Comparison of ENCODE assay signal across 11 mouse cellular contexts in the genomic region with DNA sequence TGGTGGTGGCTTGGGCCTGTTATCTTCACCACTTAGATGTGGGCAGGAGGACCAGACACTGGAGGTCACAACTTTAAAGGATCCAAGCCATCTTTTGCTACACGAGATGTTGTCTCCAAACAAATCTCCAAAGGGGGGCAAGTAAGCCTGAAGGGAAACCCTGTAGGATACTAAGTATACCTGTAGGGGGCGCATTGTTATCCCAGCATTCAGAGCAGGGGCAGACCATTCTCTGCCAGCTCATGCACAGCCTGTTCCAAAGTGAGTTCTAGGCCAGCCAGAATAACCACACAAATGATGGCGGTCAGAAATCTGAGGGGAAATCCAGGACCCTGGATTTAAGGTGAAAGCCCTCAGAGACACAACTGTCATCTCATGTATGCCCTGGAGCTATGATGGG. TPM values are rescaled to one million over a fixed set of nuclear protein-coding genes. Genes with fewer than 3 reads are reported as not detected.
A peak's percentile ranks its signal among the peaks of the same experiment; 100 is the strongest.
DNase-seq lines count a peak whose midpoint lies in the region; ATAC-seq and TF ChIP-seq lines count a peak whose summit lies in the region.
"Had no signal": no experiment of that assay in that cellular context is flagged by ENCODE, and none has a peak within 500 bp of the region (broad histone marks: within the 10 kb centered on the region; RNA-seq: fewer than 3 reads in every experiment).

No protein-coding gene starts in this region.

- no peak overlapping the region for H3K27ac ChIP-seq in kidney, adult 2 months (ENCODE audit: insufficient read depth, low read depth, low read length)
- H3K27ac ChIP-seq in kidney, embryonic 15.5 days: no peak overlapping the region
- H3K27ac ChIP-seq in liver, embryonic 16.5 days (ENCODE audit: low read length): no peak overlapping the region
- H3K27ac ChIP-seq: forebrain, embryonic 12.5 days; hindbrain, embryonic 15.5 days had no signal

- no peaks in the 10 kb centered on the region for H3K27me3 ChIP-seq in kidney, adult 2 months (replicated peaks; ENCODE audit: control insufficient read depth, insufficient read depth, low read length)
- no peaks in the 10 kb centered on the region for H3K27me3 ChIP-seq in kidney, embryonic 15.5 days
- H3K27me3 ChIP-seq in C2C12 (ENCODE audit: control insufficient read depth, insufficient read depth, insufficient read length): no peaks in the 10 kb centered on the region
- H3K27me3 ChIP-seq in liver, embryonic 16.5 days (ENCODE audit: control insufficient read depth, insufficient read depth, low read depth, low read length): no peaks in the 10 kb centered on the region
- H3K27me3 ChIP-seq: forebrain, embryonic 12.5 days; hindbrain, embryonic 15.5 days had no signal

- H3ac ChIP-seq in C2C12 (ENCODE audit: control insufficient read depth, insufficient read length, low read depth): no peak overlapping the region

- H3K9ac ChIP-seq in kidney, embryonic 15.5 days: no peak overlapping the region
- no peak overlapping the region for H3K9ac ChIP-seq in liver, embryonic 16.5 days (ENCODE audit: low read depth, low read length)
- H3K9ac ChIP-seq: forebrain, embryonic 12.5 days; hindbrain, embryonic 15.5 days had no signal

- no peak overlapping the region for H3K4me2 ChIP-seq in kidney, embryonic 15.5 days
- H3K4me2 ChIP-seq in liver, embryonic 16.5 days (ENCODE audit: low read depth, low read length): no peak overlapping the region
- H3K4me2 ChIP-seq: forebrain, embryonic 12.5 days; hindbrain, embryonic 15.5 days had no signal

- TF ChIP-seq CTCF in kidney, adult 2 months (conservative IDR thresholded peaks at IDR 0.05; ENCODE audit: insufficient read depth, insufficient read length, low read depth, low read length): peak; percentile 51
- TF ChIP-seq CTCF in C2C12 (IDR thresholded peaks at IDR 0.05; ENCODE audit: control insufficient read depth, insufficient read depth, insufficient read length): peak; percentile 2

- no peak for ATAC-seq in kidney, embryonic 15.5 days (replicated peaks; ENCODE audit: low FRiP score)
- peak; percentile 41; the same call in 1 of the 2 replicates for ATAC-seq in liver, embryonic 16.5 days (ENCODE audit: low read depth)

- H3K4me1 ChIP-seq in kidney, adult 2 months (ENCODE audit: control insufficient read depth, insufficient read depth, low read length): peaks cover 7% of the 10 kb centered on the region; the same call in 1 of the 2 replicates
- H3K4me1 ChIP-seq in kidney, embryonic 15.5 days: peaks cover 13% of the 10 kb centered on the region; the same call in 1 of the 2 replicates
- H3K4me1 ChIP-seq in liver, embryonic 16.5 days (ENCODE audit: control insufficient read depth, low read depth, low read length): peaks cover 11% of the 10 kb centered on the region

- no peak for TF ChIP-seq POLR2A in kidney, adult 2 months (IDR thresholded peaks at IDR 0.05; ENCODE audit: low read depth, low read length)

- H3K4me3 ChIP-seq in kidney, adult 2 months (ENCODE audit: insufficient read depth, low read depth, low read length): no peak overlapping the region
- H3K4me3 ChIP-seq in kidney, embryonic 15.5 days (replicated peaks): no peak overlapping the region
- H3K4me3 ChIP-seq in C2C12 (ENCODE audit: insufficient read depth, poor library complexity, severe bottlenecking): no peak overlapping the region
- H3K4me3 ChIP-seq in liver, embryonic 16.5 days (ENCODE audit: low read depth, low read length): no peak overlapping the region
- H3K4me3 ChIP-seq: forebrain, embryonic 12.5 days; hindbrain, embryonic 15.5 days had no signal

- intact Hi-C loops in left cerebral cortex, postnatal 4 days (cut with DNase I): no loop called here

- DNase-seq in kidney, adult 2 months: peak; percentile 38
- DNase-seq in ZHBTc4 (ENCODE audit: low read depth, low spot score): peak; percentile 63
- DNase-seq in urinary bladder, postnatal 14 days (ENCODE audit: low spot score): no peak
- no peak for DNase-seq in ovary, postnatal 14 days (ENCODE audit: low spot score)
- DNase-seq in left cerebral cortex, postnatal 4 days: no peak
- DNase-seq: adrenal gland, postnatal 10 days had no signal

- no peaks in the 10 kb centered on the region for H3K9me3 ChIP-seq in kidney, embryonic 15.5 days (replicated peaks)
- H3K9me3 ChIP-seq in liver, embryonic 16.5 days (replicated peaks; ENCODE audit: control insufficient read depth, low read length): no peaks in the 10 kb centered on the region
- H3K9me3 ChIP-seq: forebrain, embryonic 12.5 days; hindbrain, embryonic 15.5 days had no signal

- 72% methylated on average over 3 of the region's 3 CpGs for WGBS in kidney, adult 2 months
- 75% methylated on average over 3 of the region's 3 CpGs for WGBS in kidney, embryonic 15.5 days
- 50% methylated on average over 3 of the region's 3 CpGs for WGBS in liver, embryonic 16.5 days (ENCODE audit: insufficient replicate concordance)

- peaks cover 26% of the 10 kb centered on the region for H3K79me2 ChIP-seq in C2C12 (ENCODE audit: control insufficient read depth, insufficient read depth)

- H3K79me3 ChIP-seq in C2C12 (ENCODE audit: low read depth): peaks cover 10% of the 10 kb centered on the region

- H3K36me3 ChIP-seq in kidney, adult 2 months (ENCODE audit: control insufficient read depth, insufficient read depth, low read length): no peaks in the 10 kb centered on the region
- H3K36me3 ChIP-seq in kidney, embryonic 15.5 days: peaks cover 78% of the 10 kb centered on the region
- peaks cover 58% of the 10 kb centered on the region for H3K36me3 ChIP-seq in C2C12 (ENCODE audit: control insufficient read depth, insufficient read depth)
- H3K36me3 ChIP-seq in liver, embryonic 16.5 days (ENCODE audit: control insufficient read depth, insufficient read depth): peaks cover 32% of the 10 kb centered on the region

TF ChIP-seq in C2C12, 6 proteins besides CTCF, POLR2A, EP300 and RAD21:
- TF ChIP-seq USF1 (IDR thresholded peaks at IDR 0.05; ENCODE audit: low read depth) (no peak), MYOD1 (IDR thresholded peaks at IDR 0.05; ENCODE audit: control insufficient read depth, insufficient read length, low read depth) (no peak), FOSL1 (IDR thresholded peaks at IDR 0.05; ENCODE audit: insufficient read depth, low read length, poor library complexity, severe bottlenecking) (no peak), MYOG (IDR thresholded peaks at IDR 0.05; ENCODE audit: control insufficient read depth, extremely low read depth, insufficient read length) (no peak), CEBPB (IDR thresholded peaks at IDR 0.05; ENCODE audit: low read depth) (no peak), MAX (IDR thresholded peaks at IDR 0.05) (no peak)

RNA-seq across cellular contexts. Expression of a gene that starts 23.4 kb away (rescaled TPM):
- 259 and 277 TPM in 2 replicates for polyA plus RNA-seq in kidney, adult 2 months (2012; rRNA removed)
- 459 and 494 TPM in 2 replicates for polyA plus RNA-seq in kidney, embryonic 15.5 days (2015; fragmentation: Nextera tagmentation; extraction: Ambion mirVana)
- polyA plus RNA-seq in C2C12 (2012; fragmentation: generic; extraction: Trizol): 256 TPM
- 104 and 135 TPM in 2 replicates for polyA plus RNA-seq in liver, embryonic 16.5 days (2015; fragmentation: Nextera tagmentation; extraction: Ambion mirVana)
- 100 to 1,000 TPM; 415 to 420 TPM for total RNA-seq in left cerebral cortex, postnatal 4 days (2021)

RNA-seq across cellular contexts. Expression of a gene that starts 40.1 kb away (rescaled TPM):
- polyA plus RNA-seq in kidney, adult 2 months (2012; rRNA removed): 11.7 TPM in 2 replicates
- 7.1 and 8.6 TPM in 2 replicates for polyA plus RNA-seq in kidney, embryonic 15.5 days (2015; fragmentation: Nextera tagmentation; extraction: Ambion mirVana)
- 3.7 TPM for polyA plus RNA-seq in C2C12 (2012; fragmentation: generic; extraction: Trizol)
- polyA plus RNA-seq in liver, embryonic 16.5 days (2015; fragmentation: Nextera tagmentation; extraction: Ambion mirVana): 7.3 and 7.7 TPM in 2 replicates
- total RNA-seq in left cerebral cortex, postnatal 4 days (2021): 10 to 100 TPM; 16.7 to 17.4 TPM

Comparison
In these comparisons a context has a peak if more than half of its experiments do, and no peak if none do; other contexts are left out.
1. DNase-seq: peak in kidney, adult 2 months (single experiment) and ZHBTc4 (single experiment); none in urinary bladder, postnatal 14 days (single experiment), ovary, postnatal 14 days (single experiment) and left cerebral cortex, postnatal 4 days (single experiment).